In the genomic region with DNA sequence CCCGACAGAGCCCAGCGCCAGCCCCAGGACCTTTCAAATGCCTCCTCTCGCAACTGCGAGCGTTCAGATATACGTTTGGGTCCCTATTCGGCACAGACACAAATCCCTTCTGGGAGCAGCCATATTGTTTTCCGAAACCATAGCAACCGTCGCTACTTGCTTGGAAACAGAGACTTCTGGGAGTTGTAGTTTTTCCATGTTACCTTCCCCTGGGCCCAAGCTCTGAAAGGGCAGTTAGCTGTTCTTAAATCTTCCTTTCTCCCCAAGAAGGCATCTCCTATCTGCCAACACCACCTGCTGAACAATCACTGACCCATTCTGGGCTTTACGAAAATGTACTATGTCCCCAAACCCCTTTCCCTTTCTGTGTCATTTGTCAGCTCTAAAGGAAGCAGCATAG, we compare ENCODE assay signal across 8 mouse cellular contexts. TPM values are rescaled to one million over a fixed set of nuclear protein-coding genes. Genes with fewer than 3 reads are reported as not detected.
DNase-seq lines count a peak whose midpoint lies in the region; ATAC-seq and TF ChIP-seq lines count a peak whose summit lies in the region.

No protein-coding gene starts in this region.

- peak overlapping the region; percentile 77 for H3K4me3 ChIP-seq in E14TG2a.4 (replicated peaks; ENCODE audit: low read length)
- peak overlapping the region; percentile 50 for H3K4me3 ChIP-seq in bone marrow macrophage, adult 2 months (ENCODE audit: insufficient read depth, low read length)
- H3K4me3 ChIP-seq in embryonic facial prominence, embryonic 15.5 days (replicated peaks) = peak overlapping the region; percentile 42
- peak overlapping the region; percentile 42 for H3K4me3 ChIP-seq in heart, embryonic 15.5 days
- H3K4me3 ChIP-seq in liver, embryonic 16.5 days (ENCODE audit: low read depth, low read length) = peak overlapping the region; percentile 50
- peak overlapping the region; percentile 42 for H3K4me3 ChIP-seq in neural tube, embryonic 13.5 days

- no peak for ATAC-seq in embryonic facial prominence, embryonic 15.5 days (ENCODE audit: insufficient number of reproducible peaks, low FRiP score, low TSS enrichment, low read depth)
- ATAC-seq in heart, embryonic 15.5 days (replicated peaks; ENCODE audit: insufficient number of reproducible peaks, insufficient read depth, low FRiP score, low read depth) = peak; percentile 47; the same call in 1 of the 2 replicates
- peak; percentile 28; the same call in 1 of the 2 replicates for ATAC-seq in liver, embryonic 16.5 days (ENCODE audit: low read depth)
- ATAC-seq in neural tube, embryonic 13.5 days (ENCODE audit: low read depth) = peak; percentile 24

- H3K4me1 ChIP-seq in E14TG2a.4 (replicated peaks; ENCODE audit: low read depth, low read length) = peaks cover 79% of the 10 kb centered on the region
- peaks cover 20% of the 10 kb centered on the region for H3K4me1 ChIP-seq in bone marrow macrophage, adult 2 months (ENCODE audit: control insufficient read depth, insufficient read depth, low read length)
- peaks cover 66% of the 10 kb centered on the region for H3K4me1 ChIP-seq in embryonic facial prominence, embryonic 15.5 days
- peaks cover 52% of the 10 kb centered on the region for H3K4me1 ChIP-seq in heart, embryonic 15.5 days (replicated peaks)
- peaks cover 44% of the 10 kb centered on the region for H3K4me1 ChIP-seq in liver, embryonic 16.5 days (ENCODE audit: control insufficient read depth, low read depth, low read length)
- peaks cover 70% of the 10 kb centered on the region for H3K4me1 ChIP-seq in neural tube, embryonic 13.5 days (replicated peaks)

- no peak for TF ChIP-seq POLR2A in bone marrow macrophage, adult 2 months (IDR thresholded peaks at IDR 0.05; ENCODE audit: borderline replicate concordance, low read depth, low read length)

- WGBS in embryonic facial prominence, embryonic 15.5 days = 6% methylated on average over 11 of the region's 11 CpGs
- WGBS in heart, embryonic 15.5 days = 5% methylated on average over 11 of the region's 11 CpGs
- 3% methylated on average over 11 of the region's 11 CpGs for WGBS in liver, embryonic 16.5 days (ENCODE audit: insufficient replicate concordance)
- WGBS in neural tube, embryonic 13.5 days = 4% methylated on average over 11 of the region's 11 CpGs

- peak; percentile 72 to 74 for DNase-seq in kidney, postnatal 25 days
- peak; percentile 67 for DNase-seq in thymus, postnatal 14 days

- no peak overlapping the region for H3K9ac ChIP-seq in embryonic facial prominence, embryonic 15.5 days
- H3K9ac ChIP-seq in heart, embryonic 15.5 days = no peak overlapping the region
- no peak overlapping the region for H3K9ac ChIP-seq in liver, embryonic 16.5 days (ENCODE audit: low read depth, low read length)
- H3K9ac ChIP-seq in neural tube, embryonic 13.5 days = peak overlapping the region; percentile 60

- H3K4me2 ChIP-seq in embryonic facial prominence, embryonic 15.5 days (replicated peaks) = peak overlapping the region; percentile 78
- H3K4me2 ChIP-seq in heart, embryonic 15.5 days = peak overlapping the region; percentile 76
- H3K4me2 ChIP-seq in liver, embryonic 16.5 days (ENCODE audit: low read depth, low read length) = peak overlapping the region; percentile 64
- peak overlapping the region; percentile 86 for H3K4me2 ChIP-seq in neural tube, embryonic 13.5 days

- no peak for TF ChIP-seq CTCF in E14TG2a.4 (conservative IDR thresholded peaks at IDR 0.05; ENCODE audit: low read length)
- TF ChIP-seq CTCF in bone marrow macrophage, adult 2 months (IDR thresholded peaks at IDR 0.05; ENCODE audit: low read depth, low read length) = no peak

- H3K9me3 ChIP-seq in E14TG2a.4 (ENCODE audit: low read length) = no peaks in the 10 kb centered on the region
- H3K9me3 ChIP-seq in embryonic facial prominence, embryonic 15.5 days (replicated peaks) = no peaks in the 10 kb centered on the region
- H3K9me3 ChIP-seq in heart, embryonic 15.5 days (replicated peaks) = no peaks in the 10 kb centered on the region
- H3K9me3 ChIP-seq in liver, embryonic 16.5 days (replicated peaks; ENCODE audit: control insufficient read depth, low read length) = no peaks in the 10 kb centered on the region
- no peaks in the 10 kb centered on the region for H3K9me3 ChIP-seq in neural tube, embryonic 13.5 days

- peaks cover 33% of the 10 kb centered on the region for H3K36me3 ChIP-seq in E14TG2a.4 (ENCODE audit: insufficient read depth, low read length)
- peaks cover 14% of the 10 kb centered on the region; the same call in 1 of the 2 replicates for H3K36me3 ChIP-seq in embryonic facial prominence, embryonic 15.5 days
- H3K36me3 ChIP-seq in heart, embryonic 15.5 days = no peaks in the 10 kb centered on the region
- H3K36me3 ChIP-seq in liver, embryonic 16.5 days (ENCODE audit: control insufficient read depth, insufficient read depth) = peaks cover 3% of the 10 kb centered on the region
- H3K36me3 ChIP-seq in neural tube, embryonic 13.5 days = peaks cover 8% of the 10 kb centered on the region

- H3K27me3 ChIP-seq in E14TG2a.4 (ENCODE audit: insufficient read depth, low read length) = peaks cover 38% of the 10 kb centered on the region
- H3K27me3 ChIP-seq in embryonic facial prominence, embryonic 15.5 days = peaks cover 26% of the 10 kb centered on the region
- H3K27me3 ChIP-seq in heart, embryonic 15.5 days = peaks cover 38% of the 10 kb centered on the region
- peaks cover 47% of the 10 kb centered on the region for H3K27me3 ChIP-seq in liver, embryonic 16.5 days (ENCODE audit: control insufficient read depth, insufficient read depth, low read depth, low read length)
- H3K27me3 ChIP-seq in neural tube, embryonic 13.5 days = peaks cover 39% of the 10 kb centered on the region

- H3K27ac ChIP-seq in bone marrow macrophage, adult 2 months (ENCODE audit: insufficient read depth, low read depth, low read length) = no peak overlapping the region
- no peak overlapping the region for H3K27ac ChIP-seq in embryonic facial prominence, embryonic 15.5 days (replicated peaks)
- no peak overlapping the region for H3K27ac ChIP-seq in heart, embryonic 15.5 days
- H3K27ac ChIP-seq in liver, embryonic 16.5 days (ENCODE audit: low read length) = no peak overlapping the region
- no peak overlapping the region for H3K27ac ChIP-seq in neural tube, embryonic 13.5 days (replicated peaks)

RNA-seq across cellular contexts. Expression of a gene that starts 5.2 kb away (rescaled TPM):
- polyA plus RNA-seq in bone marrow macrophage, adult 2 months (2012; ENCODE audit: insufficient read depth, insufficient read length, missing spikeins) = 88.2 and 88.3 TPM in 2 replicates
- polyA plus RNA-seq in embryonic facial prominence, embryonic 15.5 days (2015; fragmentation: Nextera tagmentation; extraction: Ambion mirVana) = 13.3 and 14.6 TPM in 2 replicates
- polyA plus RNA-seq in heart, embryonic 15.5 days (2015; fragmentation: Nextera tagmentation; extraction: Ambion mirVana) = 7.5 and 10.7 TPM in 2 replicates
- polyA plus RNA-seq in liver, embryonic 16.5 days (2015; fragmentation: Nextera tagmentation; extraction: Ambion mirVana) = 3.0 and 3.2 TPM in 2 replicates
- polyA plus RNA-seq in neural tube, embryonic 13.5 days (2015; fragmentation: Nextera tagmentation; extraction: Ambion mirVana) = 12.6 and 12.7 TPM in 2 replicates

RNA-seq across cellular contexts. Expression of a gene that starts 12.0 kb away (rescaled TPM):
- 47.1 and 56.5 TPM in 2 replicates for polyA plus RNA-seq in bone marrow macrophage, adult 2 months (2012; ENCODE audit: insufficient read depth, insufficient read length, missing spikeins)
- polyA plus RNA-seq in embryonic facial prominence, embryonic 15.5 days (2015; fragmentation: Nextera tagmentation; extraction: Ambion mirVana) = 52.3 and 59.1 TPM in 2 replicates
- 49.9 and 61.4 TPM in 2 replicates for polyA plus RNA-seq in heart, embryonic 15.5 days (2015; fragmentation: Nextera tagmentation; extraction: Ambion mirVana)
- 255 and 284 TPM in 2 replicates for polyA plus RNA-seq in liver, embryonic 16.5 days (2015; fragmentation: Nextera tagmentation; extraction: Ambion mirVana)
- 32.5 and 40.3 TPM in 2 replicates for polyA plus RNA-seq in neural tube, embryonic 13.5 days (2015; fragmentation: Nextera tagmentation; extraction: Ambion mirVana)

RNA-seq across cellular contexts. Expression of a gene that starts 12.4 kb away (rescaled TPM):
- polyA plus RNA-seq in bone marrow macrophage, adult 2 months (2012; ENCODE audit: insufficient read depth, insufficient read length, missing spikeins) = 7.1 and 8.9 TPM in 2 replicates
- 10.3 and 15.2 TPM in 2 replicates for polyA plus RNA-seq in embryonic facial prominence, embryonic 15.5 days (2015; fragmentation: Nextera tagmentation; extraction: Ambion mirVana)
- polyA plus RNA-seq in heart, embryonic 15.5 days (2015; fragmentation: Nextera tagmentation; extraction: Ambion mirVana) = 1.9 and 2.0 TPM in 2 replicates
- polyA plus RNA-seq in liver, embryonic 16.5 days (2015; fragmentation: Nextera tagmentation; extraction: Ambion mirVana) = 1.1 and 1.2 TPM in 2 replicates
- polyA plus RNA-seq in neural tube, embryonic 13.5 days (2015; fragmentation: Nextera tagmentation; extraction: Ambion mirVana) = 6.9 and 7.9 TPM in 2 replicates

RNA-seq across cellular contexts. Expression of a gene that starts 14.8 kb away (rescaled TPM):
- polyA plus RNA-seq in bone marrow macrophage, adult 2 months (2012; ENCODE audit: insufficient read depth, insufficient read length, missing spikeins) = 53.6 and 55.6 TPM in 2 replicates
- polyA plus RNA-seq in embryonic facial prominence, embryonic 15.5 days (2015; fragmentation: Nextera tagmentation; extraction: Ambion mirVana) = 67.3 and 69.3 TPM in 2 replicates
- 59.5 and 71.3 TPM in 2 replicates for polyA plus RNA-seq in heart, embryonic 15.5 days (2015; fragmentation: Nextera tagmentation; extraction: Ambion mirVana)
- 129 and 133 TPM in 2 replicates for polyA plus RNA-seq in liver, embryonic 16.5 days (2015; fragmentation: Nextera tagmentation; extraction: Ambion mirVana)
- polyA plus RNA-seq in neural tube, embryonic 13.5 days (2015; fragmentation: Nextera tagmentation; extraction: Ambion mirVana) = 88.3 and 99.0 TPM in 2 replicates

RNA-seq across cellular contexts. Expression of a gene that starts 32.2 kb away (rescaled TPM):
- polyA plus RNA-seq in bone marrow macrophage, adult 2 months (2012; ENCODE audit: insufficient read depth, insufficient read length, missing spikeins) = 28.1 and 29.1 TPM in 2 replicates
- 27.9 and 28.0 TPM in 2 replicates for polyA plus RNA-seq in embryonic facial prominence, embryonic 15.5 days (2015; fragmentation: Nextera tagmentation; extraction: Ambion mirVana)
- polyA plus RNA-seq in heart, embryonic 15.5 days (2015; fragmentation: Nextera tagmentation; extraction: Ambion mirVana) = 35.5 and 40.2 TPM in 2 replicates
- 16.4 and 18.4 TPM in 2 replicates for polyA plus RNA-seq in liver, embryonic 16.5 days (2015; fragmentation: Nextera tagmentation; extraction: Ambion mirVana)
- 30.9 and 39.7 TPM in 2 replicates for polyA plus RNA-seq in neural tube, embryonic 13.5 days (2015; fragmentation: Nextera tagmentation; extraction: Ambion mirVana)
